28 mouse cellular contexts compared by ENCODE assay signal in genomic region chr2:84941332-84941731, GRCm38 (mm10). TPM values are rescaled to one million over a fixed set of nuclear protein-coding genes. Genes with fewer than 3 reads are reported as not detected.
DNase-seq lines count a peak whose midpoint lies in the region; ATAC-seq lines count a peak whose summit lies in the region.
"Had no signal": no experiment of that assay in that cellular context is flagged by ENCODE, and none has a peak within 500 bp of the region (broad histone marks: within the 10 kb centered on the region; RNA-seq: fewer than 3 reads in every experiment).

No protein-coding gene starts in this region.

- no peaks in the 10 kb centered on the region for H3K9me3 ChIP-seq in erythroblast, embryonic 14.5 days (ENCODE audit: control insufficient read depth, low read length)
- H3K9me3 ChIP-seq in liver, embryonic 12.5 days (replicated peaks) = no peaks in the 10 kb centered on the region
- H3K9me3 ChIP-seq in liver, embryonic 16.5 days (replicated peaks; ENCODE audit: control insufficient read depth, low read length) = no peaks in the 10 kb centered on the region
- H3K9me3 ChIP-seq in hindbrain, embryonic 14.5 days (ENCODE audit: control insufficient read depth, low read length) = no peaks in the 10 kb centered on the region
- H3K9me3 ChIP-seq: embryonic facial prominence, embryonic 13.5 days; forebrain, embryonic 10.5 days; midbrain, embryonic 10.5 days had no signal

- H3K4me2 ChIP-seq in liver, embryonic 12.5 days = peak overlapping the region; percentile 87
- H3K4me2 ChIP-seq in liver, embryonic 16.5 days (ENCODE audit: low read depth, low read length) = peak overlapping the region; percentile 75; the same call in 1 of the 2 replicates
- H3K4me2 ChIP-seq in hindbrain, embryonic 14.5 days (replicated peaks) = no peak overlapping the region
- H3K4me2 ChIP-seq: embryonic facial prominence, embryonic 13.5 days had no signal

- 67% methylated on average over 2 of the region's 2 CpGs for WGBS in liver, embryonic 12.5 days (ENCODE audit: insufficient replicate concordance)
- WGBS in liver, embryonic 16.5 days (ENCODE audit: insufficient replicate concordance) = 57% methylated on average over 2 of the region's 2 CpGs
- 84% methylated on average over 2 of the region's 2 CpGs for WGBS in hindbrain, embryonic 14.5 days

- H3K27me3 ChIP-seq in erythroblast, embryonic 14.5 days (ENCODE audit: control insufficient read depth) = no peaks in the 10 kb centered on the region
- no peaks in the 10 kb centered on the region for H3K27me3 ChIP-seq in liver, embryonic 12.5 days (replicated peaks)
- H3K27me3 ChIP-seq in liver, embryonic 16.5 days (ENCODE audit: control insufficient read depth, insufficient read depth, low read depth, low read length) = no peaks in the 10 kb centered on the region
- peaks cover 8% of the 10 kb centered on the region; the same call in 1 of the 2 replicates for H3K27me3 ChIP-seq in hindbrain, embryonic 14.5 days (ENCODE audit: control insufficient read depth, insufficient read depth, low read length)
- H3K27me3 ChIP-seq: CH12.LX; embryonic facial prominence, embryonic 13.5 days had no signal

- H3K27ac ChIP-seq in liver, embryonic 12.5 days = peak overlapping the region; percentile 100
- 0 out of 2 replicates have a peak overlapping the region, but pooled peaks have one; percentile 16 for H3K27ac ChIP-seq in liver, embryonic 16.5 days (ENCODE audit: low read length)
- no peak overlapping the region for H3K27ac ChIP-seq in hindbrain, embryonic 14.5 days
- H3K27ac ChIP-seq: embryonic facial prominence, embryonic 13.5 days; forebrain, embryonic 10.5 days; kidney, postnatal 0 days; midbrain, embryonic 10.5 days; stomach, postnatal 0 days had no signal

- ATAC-seq in erythroblast, adult 5-6 weeks (replicated peaks; ENCODE audit: low FRiP score, poor library complexity, severe bottlenecking) = no peak
- ATAC-seq in liver, embryonic 12.5 days = no peak
- no peak for ATAC-seq in liver, embryonic 16.5 days (ENCODE audit: low read depth)
- no peak for ATAC-seq in hindbrain, embryonic 14.5 days (ENCODE audit: low FRiP score)
- ATAC-seq: forebrain, postnatal 0 days; hindbrain, embryonic 16.5 days; intestine, postnatal 0 days had no signal

- H3K9ac ChIP-seq in liver, embryonic 12.5 days = peak overlapping the region; percentile 98; the same call in 1 of the 2 replicates
- H3K9ac ChIP-seq in liver, embryonic 16.5 days (ENCODE audit: low read depth, low read length) = no peak overlapping the region
- H3K9ac ChIP-seq in hindbrain, embryonic 14.5 days = no peak overlapping the region
- H3K9ac ChIP-seq: embryonic facial prominence, embryonic 13.5 days; forebrain, postnatal 0 days had no signal

- H3K36me3 ChIP-seq in erythroblast, embryonic 14.5 days (ENCODE audit: control insufficient read depth) = peaks cover 92% of the 10 kb centered on the region
- peaks cover 83% of the 10 kb centered on the region for H3K36me3 ChIP-seq in liver, embryonic 12.5 days
- H3K36me3 ChIP-seq in liver, embryonic 16.5 days (ENCODE audit: control insufficient read depth, insufficient read depth) = peaks cover 62% of the 10 kb centered on the region
- no peaks in the 10 kb centered on the region for H3K36me3 ChIP-seq in hindbrain, embryonic 14.5 days (replicated peaks; ENCODE audit: control insufficient read depth, insufficient read depth)
- H3K36me3 ChIP-seq: midbrain, embryonic 10.5 days had no signal

- DNase-seq in liver (no peak), NIH3T3 (ENCODE audit: low read depth) (peak; percentile 52)
- no peak for DNase-seq in thymus, postnatal 25 days
- DNase-seq in hindbrain, embryonic 14.5 days (ENCODE audit: low spot score) = no peak
- DNase-seq: adrenal gland, adult 8-10 months; cerebellum, adult 9-11 months; forebrain, postnatal 0 days; heart, postnatal 36 days; lung, postnatal 14 days; retina, postnatal 1 day had no signal

- H3K4me1 ChIP-seq in erythroblast, embryonic 14.5 days (ENCODE audit: control insufficient read depth) = peaks cover 73% of the 10 kb centered on the region
- peaks cover 86% of the 10 kb centered on the region for H3K4me1 ChIP-seq in liver, embryonic 12.5 days
- peaks cover 55% of the 10 kb centered on the region for H3K4me1 ChIP-seq in liver, embryonic 16.5 days (ENCODE audit: control insufficient read depth, low read depth, low read length)
- H3K4me1 ChIP-seq in hindbrain, embryonic 14.5 days (replicated peaks; ENCODE audit: control insufficient read depth, insufficient read depth, low read length) = no peaks in the 10 kb centered on the region

- H3K4me3 ChIP-seq in erythroblast, embryonic 14.5 days (replicated peaks) = peak overlapping the region; percentile 87
- peak overlapping the region; percentile 86 for H3K4me3 ChIP-seq in liver, embryonic 12.5 days
- H3K4me3 ChIP-seq in liver, embryonic 16.5 days (ENCODE audit: low read depth, low read length) = no peak overlapping the region
- H3K4me3 ChIP-seq in hindbrain, embryonic 14.5 days (replicated peaks; ENCODE audit: low read length) = no peak overlapping the region
- H3K4me3 ChIP-seq: embryonic facial prominence, embryonic 13.5 days; forebrain, embryonic 10.5 days; midbrain, embryonic 10.5 days had no signal

RNA-seq across cellular contexts. Expression of gene Slc43a3, which starts 5.0 kb away (rescaled TPM):
- polyA plus RNA-seq in erythroblast, embryonic 14.5 days (2012) = 7.1 and 8.4 TPM in 2 replicates
- total RNA-seq in erythroblast, adult 5-6 weeks (2015; ENCODE audit: low replicate concordance) = 207 and 247 TPM in 2 replicates
- 227 and 246 TPM in 2 replicates for total RNA-seq in erythroblast, adult 5-6 weeks (2017; ENCODE audit: low replicate concordance)
- polyA plus RNA-seq in liver, embryonic 12.5 days (2016; fragmentation: Nextera tagmentation; extraction: Ambion mirVana) = 127 and 128 TPM in 2 replicates
- 100 and 103 TPM in 2 replicates for polyA plus RNA-seq in liver, embryonic 16.5 days (2015; fragmentation: Nextera tagmentation; extraction: Ambion mirVana)
- 4.8 and 4.9 TPM in 2 replicates for polyA plus RNA-seq in hindbrain, embryonic 14.5 days (2014; fragmentation: Nextera tagmentation; extraction: Ambion mirVana)

RNA-seq across cellular contexts. Expression of gene Prg2, which starts 38.9 kb away (rescaled TPM):
- 0.11 TPM in 1 of 2 replicates, not detected in the other for polyA plus RNA-seq in erythroblast, embryonic 14.5 days (2012)
- total RNA-seq in erythroblast, adult 5-6 weeks (2015; ENCODE audit: low replicate concordance) = 140 and 215 TPM in 2 replicates
- total RNA-seq in erythroblast, adult 5-6 weeks (2017; ENCODE audit: low replicate concordance) = 429 and 503 TPM in 2 replicates
- polyA plus RNA-seq in liver, embryonic 12.5 days (2016; fragmentation: Nextera tagmentation; extraction: Ambion mirVana) = 27.7 and 79.1 TPM in 2 replicates
- polyA plus RNA-seq in liver, embryonic 16.5 days (2015; fragmentation: Nextera tagmentation; extraction: Ambion mirVana) = 71.0 and 84.0 TPM in 2 replicates
- not detected in 2 replicates for polyA plus RNA-seq in hindbrain, embryonic 14.5 days (2014; fragmentation: Nextera tagmentation; extraction: Ambion mirVana)
- total RNA-seq: adrenal gland, adult 8-10 months; forebrain, postnatal 0 days; heart, postnatal 36 days; layer of hippocampus, postnatal 25 days; left cerebral cortex, postnatal 14 days had no signal
- polyA plus RNA-seq: forebrain, embryonic 10.5 days; forebrain, postnatal 0 days; heart, embryonic 14.5 days; hindbrain, embryonic 16.5 days; intestine, postnatal 0 days; kidney, postnatal 0 days; midbrain, embryonic 10.5 days; neural tube, embryonic 11.5 days had no signal

RNA-seq across cellular contexts. Expression of gene Prg3, which starts 46.7 kb away (rescaled TPM):
- 0.04 TPM in 1 of 2 replicates, not detected in the other for polyA plus RNA-seq in erythroblast, embryonic 14.5 days (2012)
- total RNA-seq in erythroblast, adult 5-6 weeks (2015; ENCODE audit: low replicate concordance) = 21.7 and 30.7 TPM in 2 replicates
- 20.4 and 21.9 TPM in 2 replicates for total RNA-seq in erythroblast, adult 5-6 weeks (2017; ENCODE audit: low replicate concordance)
- polyA plus RNA-seq in liver, embryonic 12.5 days (2016; fragmentation: Nextera tagmentation; extraction: Ambion mirVana) = 3.1 and 7.1 TPM in 2 replicates
- 5.0 and 5.6 TPM in 2 replicates for polyA plus RNA-seq in liver, embryonic 16.5 days (2015; fragmentation: Nextera tagmentation; extraction: Ambion mirVana)
- polyA plus RNA-seq in hindbrain, embryonic 14.5 days (2014; fragmentation: Nextera tagmentation; extraction: Ambion mirVana) = not detected in 2 replicates
- total RNA-seq: adrenal gland, adult 8-10 months; CH12.LX; forebrain, postnatal 0 days; heart, postnatal 36 days; layer of hippocampus, postnatal 25 days; left cerebral cortex, postnatal 14 days had no signal
- polyA plus RNA-seq: brain, embryonic 14.5 days; forebrain, embryonic 10.5 days; forebrain, postnatal 0 days; heart, embryonic 14.5 days; hindbrain, embryonic 16.5 days; intestine, postnatal 0 days; kidney, postnatal 0 days; limb, embryonic 14.5 days; midbrain, embryonic 10.5 days; neural tube, embryonic 11.5 days; stomach, postnatal 0 days had no signal

RNA-seq across cellular contexts. Expression of gene Rtn4rl2, which starts 54.8 kb away (rescaled TPM):
- polyA plus RNA-seq in erythroblast, embryonic 14.5 days (2012) = not detected in 2 replicates
- total RNA-seq in erythroblast, adult 5-6 weeks (2015; ENCODE audit: low replicate concordance) = not detected in 2 replicates
- not detected in 2 replicates for total RNA-seq in erythroblast, adult 5-6 weeks (2017; ENCODE audit: low replicate concordance)
- 0.29 and 0.31 TPM in 2 replicates for polyA plus RNA-seq in liver, embryonic 12.5 days (2016; fragmentation: Nextera tagmentation; extraction: Ambion mirVana)
- polyA plus RNA-seq in liver, embryonic 16.5 days (2015; fragmentation: Nextera tagmentation; extraction: Ambion mirVana) = not detected in 2 replicates
- 3.8 and 4.5 TPM in 2 replicates for polyA plus RNA-seq in hindbrain, embryonic 14.5 days (2014; fragmentation: Nextera tagmentation; extraction: Ambion mirVana)
- total RNA-seq: CH12.LX had no signal

Comparison
In these comparisons a context has a peak if more than half of its experiments do, and no peak if none do; other contexts are left out.
1. H3K4me3 ChIP-seq: peak in erythroblast, embryonic 14.5 days (single experiment) and liver, embryonic 12.5 days (single experiment); none in liver, embryonic 16.5 days (single experiment) and hindbrain, embryonic 14.5 days (single experiment).
2. RNA of gene Slc43a3, which starts 5.0 kb away (polyA plus RNA-seq): 127 to 128 TPM in liver, embryonic 12.5 days and 100 to 103 TPM in liver, embryonic 16.5 days; 7.1 to 8.4 TPM in erythroblast, embryonic 14.5 days and 4.8 to 4.9 TPM in hindbrain, embryonic 14.5 days; every median in the first group is over 10 times any median in the second.
3. RNA of gene Prg2, which starts 38.9 kb away (polyA plus RNA-seq): 71.0 to 84.0 TPM in liver, embryonic 16.5 days and 27.7 to 79.1 TPM in liver, embryonic 12.5 days; not detected in hindbrain, embryonic 14.5 days and 0.11 TPM in erythroblast, embryonic 14.5 days; every median in the first group is over 10 times any median in the second.